Mouse (Mus musculus) hindlimb bud, embryonic 11.5 days (tissue): Measurements from ENCODE around the gene Tspan7.

Source experiments
- DNase-seq: peaks from one replicate; pipeline ENCODE4 v3.0.0-alpha.2; 2012; ENCODE audit warnings: low read depth, low spot score; ENCODE audit errors: extremely low spot score

Gene Tspan7

GRCm38 (mm10) chrX:10546840-10547239, 61.9 kb downstream of the Tspan7 start:
- no peak for DNase-seq

- no peak for DNase-seq
These were observed 64.8 kb downstream of the Tspan7 start for GRCm38 (mm10) chrX:10549708-10550107.

- no peak for DNase-seq
These were observed 71.9 kb downstream of the Tspan7 start for GRCm38 (mm10) chrX:10556899-10557298.

GRCm38 (mm10) chrX:10557596-10557995, 72.6 kb downstream of the Tspan7 start:
- DNase-seq: no peak

- no peak for DNase-seq
These were observed 73.7 kb downstream of the Tspan7 start for GRCm38 (mm10) chrX:10558625-10559024.

GRCm38 (mm10) chrX:10565811-10566210, 80.9 kb downstream of the Tspan7 start:
- no peak for DNase-seq

- DNase-seq: no peak
These were observed 89.6 kb downstream of the Tspan7 start for GRCm38 (mm10) chrX:10574523-10574922.

DNA sequence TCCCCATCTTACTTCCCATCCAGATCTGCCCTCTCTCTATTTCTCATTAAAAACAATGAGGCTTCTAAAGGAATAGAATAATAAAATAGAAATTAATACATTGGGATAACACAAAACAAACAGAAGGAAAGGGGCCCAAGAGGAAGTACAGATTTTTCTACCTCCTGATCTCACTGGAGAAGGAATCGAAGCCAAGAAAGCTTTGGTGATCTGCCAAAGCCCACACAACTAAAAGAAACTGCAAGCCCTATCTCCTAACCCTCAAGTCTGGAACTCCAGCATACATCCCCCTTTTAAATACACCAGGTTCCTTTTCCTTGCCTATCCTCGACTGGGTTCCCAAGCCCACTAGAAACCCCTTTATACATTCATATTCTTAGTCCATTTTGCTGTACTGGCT, 90.4 kb downstream of the Tspan7 start:
- no peak for DNase-seq

- DNase-seq: no peak
These were observed 91.4 kb downstream of the Tspan7 start for GRCm38 (mm10) chrX:10576349-10576748.

DNA sequence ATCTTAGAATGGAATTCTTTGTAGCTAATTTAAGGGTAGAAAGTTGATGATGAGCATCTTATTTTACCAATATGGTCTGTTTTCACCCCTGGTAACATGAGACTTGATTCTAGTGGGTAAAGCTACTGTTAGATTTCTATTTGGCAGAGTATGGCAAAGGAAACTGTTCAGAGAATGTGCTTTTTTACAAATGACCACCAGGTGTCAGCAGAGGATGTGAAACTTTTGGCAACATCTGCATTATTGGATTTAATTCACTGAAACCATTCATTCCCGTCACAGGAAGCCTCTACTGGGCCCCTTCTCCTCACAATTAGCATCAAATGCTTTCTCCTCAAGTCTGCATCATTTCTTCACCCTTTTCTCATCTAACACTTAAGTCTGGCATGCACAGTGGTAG, 92.4 kb downstream of the Tspan7 start:
- DNase-seq: peak; percentile 24

DNA sequence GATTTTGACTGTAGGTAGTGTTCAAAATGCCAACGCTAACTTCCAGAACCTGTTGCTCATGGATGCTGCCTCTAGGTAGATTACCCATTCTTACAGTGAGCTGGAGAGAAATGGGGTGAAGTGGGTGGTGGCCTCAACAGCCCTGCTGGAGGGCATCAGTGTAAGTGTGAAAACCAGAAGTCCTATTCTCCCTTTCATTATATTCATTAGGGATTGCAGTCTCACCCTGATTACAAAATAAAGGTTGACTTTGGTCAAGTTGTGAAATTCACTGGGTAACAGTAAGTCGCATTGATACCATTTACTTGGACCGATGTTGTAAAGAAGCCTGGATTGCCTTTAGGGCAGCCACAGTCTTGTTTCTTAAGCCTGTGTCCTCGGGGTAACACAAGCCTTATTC, 97.8 kb downstream of the Tspan7 start:
- no peak for DNase-seq

DNA sequence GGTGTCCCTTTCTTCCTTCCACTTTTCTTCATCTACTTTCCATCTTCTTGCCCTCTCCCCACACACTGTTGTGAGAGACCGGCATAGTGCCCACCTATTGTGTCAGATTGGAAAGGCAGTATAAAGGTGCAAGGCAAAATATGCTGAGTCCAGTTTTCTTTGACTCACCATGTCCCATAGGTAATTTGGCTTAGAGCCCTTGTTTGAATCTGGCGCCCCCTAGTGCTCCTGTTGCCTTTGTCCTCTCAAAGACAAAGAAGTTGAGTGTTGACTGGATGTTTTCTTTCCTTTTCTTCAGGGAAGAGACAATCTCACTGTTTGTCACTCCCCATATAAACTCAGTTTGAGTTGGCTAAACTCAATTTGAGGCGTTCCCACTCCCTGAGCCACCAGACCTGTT, 107.3 kb downstream of the Tspan7 start:
- DNase-seq: no peak

DNA sequence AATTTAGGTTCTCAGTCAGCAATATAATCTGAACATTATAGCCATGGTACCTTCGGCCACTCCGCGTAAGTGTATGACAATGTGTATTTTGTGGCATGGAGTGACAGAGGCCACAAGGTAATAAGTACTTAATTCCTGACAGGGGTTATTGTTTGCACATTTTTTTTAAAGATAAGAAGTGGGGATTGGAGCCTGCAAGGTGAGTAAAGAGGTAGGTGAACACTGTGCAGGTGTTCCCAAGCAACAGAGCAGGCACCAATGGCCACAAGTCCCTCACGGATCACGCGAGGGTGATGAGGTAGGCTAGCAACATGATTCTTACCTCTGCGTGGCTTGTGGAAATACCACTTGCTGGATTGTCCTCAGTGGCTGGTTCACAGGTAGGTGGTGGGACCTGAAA, 108.6 kb downstream of the Tspan7 start:
- DNase-seq: no peak

DNA sequence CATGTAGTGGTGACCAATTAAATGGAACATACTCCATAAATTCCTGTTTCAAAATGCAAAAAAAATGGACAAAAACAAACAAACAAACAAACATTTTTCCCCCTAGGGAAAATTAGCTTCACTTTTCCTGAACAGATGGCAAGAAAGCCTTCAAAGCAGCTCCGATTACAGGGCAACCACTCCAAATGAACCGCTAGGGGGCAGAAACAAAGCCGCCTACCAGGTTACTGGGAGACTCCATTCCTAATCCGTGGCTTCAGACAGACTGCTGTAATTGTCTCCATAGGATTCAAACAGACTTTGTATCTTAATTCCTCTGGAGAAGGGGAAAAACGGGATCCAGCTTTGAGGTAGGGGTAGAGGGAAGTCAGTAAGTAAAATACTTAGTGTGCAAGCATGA, 132.2 kb downstream of the Tspan7 start:
- DNase-seq: peak; percentile 3

DNA sequence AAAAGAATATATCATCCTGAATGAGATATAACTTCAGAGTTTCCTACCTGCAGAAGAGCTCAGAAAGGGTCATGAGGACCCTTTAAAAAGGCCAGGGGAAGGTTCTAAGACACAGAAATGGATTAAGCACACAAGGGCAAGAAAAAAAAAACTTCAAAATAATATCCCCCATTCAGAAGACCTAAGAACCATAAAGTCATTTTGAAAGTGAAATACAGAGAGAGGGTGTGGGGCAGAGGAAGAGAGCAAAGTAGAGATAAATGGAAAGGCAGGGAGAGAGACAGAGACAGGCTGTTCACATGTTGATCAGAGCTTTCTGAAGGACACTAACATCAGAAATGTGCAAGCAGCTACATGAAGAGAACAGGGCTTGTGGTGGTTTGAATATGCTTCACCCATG, 156.1 kb downstream of the Tspan7 start:
- no peak for DNase-seq
